Mouse (Mus musculus): Measurements from ENCODE around the gene Sema5a. TPM values are rescaled to one million over a fixed set of nuclear protein-coding genes. Genes with fewer than 3 reads are reported as not detected.

The Sema5a gene
- total and polyA plus RNA-seq, 2 experiments from 2014 or later, result 8.8 to 40.0 TPM

- TF ChIP-seq CTCF (IDR thresholded peaks at IDR 0.05; ENCODE audit: low read depth), result no peak
- WGBS, result 100% methylated on average over 1 of the region's 1 CpGs
- ATAC-seq, result no peak
Observed at GRCm38 (mm10) chr15:32718964-32719311, 474.3 kb downstream of the Sema5a start.

GRCm38 (mm10) chr15:32730839-32731238, 486.2 kb downstream of the Sema5a start:
- Histone ChIP-seq H3K9me3 (ENCODE audit: low read length) (no peaks in the 10 kb centered on the region), H3K4me2 (ENCODE audit: low read depth, low read length) (no peak overlapping the region), H3K36me3 (ENCODE audit: insufficient read depth, low read length) (no peaks in the 10 kb centered on the region), H3K4me1 (ENCODE audit: insufficient read depth, low read length) (no peaks in the 10 kb centered on the region), H3K9ac (replicated peaks; ENCODE audit: low read length) (no peak overlapping the region), H3K4me3 (ENCODE audit: low read length) (no peak overlapping the region), H3K27me3 (ENCODE audit: insufficient read depth, low read length) (no peaks in the 10 kb centered on the region), H3K27ac (no peak overlapping the region)
- TF ChIP-seq CTCF (IDR thresholded peaks at IDR 0.05; ENCODE audit: low read depth), result peak; percentile 84
- DNase-seq (ENCODE audit: low spot score) (peak; percentile 75), ATAC-seq (peak; percentile 72; the same call in 1 of the 2 replicates)
- WGBS, result 30% methylated on average over 3 of the region's 3 CpGs

More at GRCm38 (mm10) chr15:32718964-32719311, 474.3 kb downstream of the Sema5a start:
- peak; percentile 1 for DNase-seq (ENCODE audit: low spot score)
- Histone ChIP-seq H3K9ac (replicated peaks; ENCODE audit: low read length) (no peak overlapping the region), H3K4me3 (ENCODE audit: low read length) (no peak overlapping the region), H3K4me2 (ENCODE audit: low read depth, low read length) (no peak overlapping the region), H3K4me1 (ENCODE audit: insufficient read depth, low read length) (no peaks in the 10 kb centered on the region), H3K27me3 (ENCODE audit: insufficient read depth, low read length) (no peaks in the 10 kb centered on the region), H3K9me3 (ENCODE audit: low read length) (no peaks in the 10 kb centered on the region), H3K36me3 (ENCODE audit: insufficient read depth, low read length) (no peaks in the 10 kb centered on the region), H3K27ac (no peak overlapping the region)

Other genes with a start within 250 kb of the Sema5a start
- gene Tas2r119, start 67.5 kb upstream of the Sema5a start, total RNA-seq (2014; rRNA removed), result not detected in 2 replicates
- gene Tas2r119, start 67.5 kb upstream of the Sema5a start, polyA plus RNA-seq (2015; fragmentation: Nextera tagmentation; extraction: Ambion mirVana), result not detected in 2 replicates

Data from hindbrain, postnatal 0 days (tissue).